Mouse (Mus musculus): ENCODE measurements at regions not wholly inside any gene's neighbourhood (a gene's known extent, or its start where the extent isn't known, plus 50 kb on each side); places are given as distances from the start of the nearest gene placed in this dataset.

GRCm38 (mm10) chr13:107088198-107088597 is 66.3 kb upstream of the Kif2a start:
- no peak for DNase-seq (ENCODE audit: extremely low spot score)

GRCm38 (mm10) chr13:107087355-107087754 is 65.4 kb upstream of the Kif2a start:
- DNase-seq (ENCODE audit: extremely low spot score) = no peak

DNA sequence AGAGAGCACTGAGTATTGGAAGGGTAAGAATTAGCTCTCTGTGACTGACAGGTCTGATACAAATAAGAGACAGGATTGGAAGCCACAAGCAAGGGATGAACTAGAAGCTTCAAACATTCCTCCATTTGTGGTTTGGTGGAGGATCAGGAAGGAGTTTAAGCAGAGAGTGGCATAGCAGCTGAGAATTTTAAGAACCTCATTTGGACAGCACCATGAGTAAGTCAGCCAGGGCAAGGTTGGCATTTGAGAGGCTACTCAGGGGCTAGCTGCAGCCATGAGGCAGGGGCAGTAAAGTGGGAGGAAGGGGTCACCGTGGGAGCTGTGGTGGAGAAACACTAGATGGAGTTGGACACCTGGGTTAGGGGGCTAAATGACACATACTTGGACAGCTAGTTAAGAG is 56.2 kb upstream of the Kif2a start:
- no peak for DNase-seq (ENCODE audit: extremely low spot score)

DNA sequence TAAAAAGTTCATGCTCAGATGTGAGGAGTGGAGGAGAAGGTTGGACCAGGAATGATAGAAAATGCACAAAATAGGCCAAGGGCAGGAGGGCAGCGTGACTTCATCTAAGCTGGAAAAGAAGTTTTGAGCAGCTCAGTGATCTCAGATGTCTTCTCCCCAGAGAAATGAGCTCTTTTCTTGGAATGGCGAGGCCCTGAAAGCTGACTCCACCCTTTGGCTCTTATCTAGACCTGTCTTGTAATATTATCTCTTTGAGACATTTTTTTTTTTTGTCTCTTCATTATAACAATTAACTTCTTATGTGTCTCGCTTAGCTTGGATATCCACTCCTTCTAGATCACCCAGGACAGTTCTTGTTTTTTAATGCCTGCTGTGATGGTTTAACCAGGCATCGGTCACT is 53.0 kb upstream of the Kif2a start:
- DNase-seq (ENCODE audit: extremely low spot score) = no peak

- peak; percentile 51 for DNase-seq (ENCODE audit: extremely low spot score)
These were observed 51.2 kb upstream of the Kif2a start for GRCm38 (mm10) chr13:107073039-107073620.

DNA sequence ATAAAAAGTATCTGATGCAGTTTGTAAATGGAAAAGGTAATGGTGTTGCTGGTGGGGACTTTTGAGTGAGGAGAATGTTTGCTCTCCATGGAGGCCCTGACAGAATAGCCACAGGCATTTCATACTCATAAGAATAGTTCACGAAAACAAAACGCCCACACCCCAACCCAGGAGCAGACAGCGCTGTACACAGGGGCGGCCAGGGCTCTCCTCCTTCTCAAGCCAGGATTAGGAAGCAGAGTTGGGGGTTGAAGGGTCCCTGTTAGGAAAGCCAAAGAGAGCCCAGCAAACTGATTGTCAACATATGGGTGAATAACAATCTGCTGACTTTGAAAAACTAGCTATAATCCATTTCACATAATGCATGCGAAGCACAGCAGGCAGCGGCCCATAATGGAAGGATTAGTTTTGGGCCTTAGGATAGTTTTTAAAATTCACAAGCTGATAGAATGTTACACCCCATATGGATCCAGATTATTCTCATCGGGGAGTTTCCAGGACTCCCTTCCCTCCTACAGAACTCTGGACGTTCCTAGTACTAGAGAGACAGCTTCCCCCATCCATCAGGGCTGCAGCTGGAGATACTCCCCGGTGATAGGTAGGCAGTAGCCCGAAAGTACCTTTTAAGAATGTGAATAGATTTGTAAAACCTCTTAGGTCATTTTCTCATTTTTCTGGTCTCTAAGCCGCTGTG is 50.6 kb upstream of the Kif2a start:
- peak; percentile 16 for DNase-seq (ENCODE audit: extremely low spot score)

Measured in embryo, embryonic 9.5 days (tissue).